Mouse (Mus musculus): ENCODE measurements around the gene Lyrm9. TPM values are rescaled to one million over a fixed set of nuclear protein-coding genes. Genes with fewer than 3 reads are reported as not detected.
"Not testable (repeated sequence)": the region's sequence is repeated elsewhere in the genome, so short reads cannot be mapped to it uniquely, and the experiment has no call there.

Gene Lyrm9
- total RNA-seq, 2 experiments from 2014 or later: 6.0 to 8.1 TPM

GRCm38 (mm10) chr11:78846620-78847019 is 20.2 kb downstream of the Lyrm9 start:
- no peak for ATAC-seq (replicated peaks; ENCODE audit: low FRiP score, poor library complexity, severe bottlenecking)

- ATAC-seq (replicated peaks; ENCODE audit: low FRiP score, poor library complexity, severe bottlenecking): no peak
Measured at GRCm38 (mm10) chr11:78847884-78848848, 21.8 kb downstream of the Lyrm9 start.

GRCm38 (mm10) chr11:78849859-78850258 is 23.5 kb downstream of the Lyrm9 start:
- ATAC-seq (replicated peaks; ENCODE audit: low FRiP score, poor library complexity, severe bottlenecking): no peak

- ATAC-seq (replicated peaks; ENCODE audit: low FRiP score, poor library complexity, severe bottlenecking): no peak
Measured at GRCm38 (mm10) chr11:78851216-78851870, 25.0 kb downstream of the Lyrm9 start.

GRCm38 (mm10) chr11:78851871-78852265 is 25.5 kb downstream of the Lyrm9 start:
- no peak for ATAC-seq (replicated peaks; ENCODE audit: low FRiP score, poor library complexity, severe bottlenecking)

GRCm38 (mm10) chr11:78852529-78852928 is 26.1 kb downstream of the Lyrm9 start:
- no peak for ATAC-seq (replicated peaks; ENCODE audit: low FRiP score, poor library complexity, severe bottlenecking)

- ATAC-seq (replicated peaks; ENCODE audit: low FRiP score, poor library complexity, severe bottlenecking): peak; percentile 88
Measured at GRCm38 (mm10) chr11:78856310-78856709, 29.9 kb downstream of the Lyrm9 start.

- ATAC-seq (replicated peaks; ENCODE audit: low FRiP score, poor library complexity, severe bottlenecking): no peak
Measured at GRCm38 (mm10) chr11:78857611-78858010, 31.2 kb downstream of the Lyrm9 start.

- ATAC-seq (replicated peaks; ENCODE audit: low FRiP score, poor library complexity, severe bottlenecking): no peak
Measured at GRCm38 (mm10) chr11:78863898-78864297, 37.5 kb downstream of the Lyrm9 start.

GRCm38 (mm10) chr11:78864567-78865278 is 38.3 kb downstream of the Lyrm9 start:
- ATAC-seq (replicated peaks; ENCODE audit: low FRiP score, poor library complexity, severe bottlenecking): no peak

- no peak for ATAC-seq (replicated peaks; ENCODE audit: low FRiP score, poor library complexity, severe bottlenecking)
Measured at GRCm38 (mm10) chr11:78865314-78865713, 38.9 kb downstream of the Lyrm9 start.

GRCm38 (mm10) chr11:78866486-78866885 is 40.1 kb downstream of the Lyrm9 start:
- ATAC-seq (replicated peaks; ENCODE audit: low FRiP score, poor library complexity, severe bottlenecking): no peak

- no peak for ATAC-seq (replicated peaks; ENCODE audit: low FRiP score, poor library complexity, severe bottlenecking)
Measured at GRCm38 (mm10) chr11:78867696-78868095, 41.3 kb downstream of the Lyrm9 start.

GRCm38 (mm10) chr11:78869205-78869604 is 42.8 kb downstream of the Lyrm9 start:
- ATAC-seq (replicated peaks; ENCODE audit: low FRiP score, poor library complexity, severe bottlenecking): not testable (repeated sequence)

- ATAC-seq (replicated peaks; ENCODE audit: low FRiP score, poor library complexity, severe bottlenecking): no peak
Measured at GRCm38 (mm10) chr11:78870891-78871290, 44.5 kb downstream of the Lyrm9 start.

GRCm38 (mm10) chr11:78872782-78873181 is 46.4 kb downstream of the Lyrm9 start:
- ATAC-seq (replicated peaks; ENCODE audit: low FRiP score, poor library complexity, severe bottlenecking): no peak

GRCm38 (mm10) chr11:78879727-78880126 is 53.3 kb downstream of the Lyrm9 start:
- ATAC-seq (replicated peaks; ENCODE audit: low FRiP score, poor library complexity, severe bottlenecking): no peak

- no peak for ATAC-seq (replicated peaks; ENCODE audit: low FRiP score, poor library complexity, severe bottlenecking)
Measured at GRCm38 (mm10) chr11:78886693-78887092, 60.3 kb downstream of the Lyrm9 start.

- ATAC-seq (replicated peaks; ENCODE audit: low FRiP score, poor library complexity, severe bottlenecking): no peak
Measured at GRCm38 (mm10) chr11:78887102-78887971, 61.0 kb downstream of the Lyrm9 start.

Measured in erythroblast, adult 5-6 weeks (primary cell).